14 mouse cellular contexts compared by ENCODE assay signal in genomic region chr16:96727836-96728774, GRCm38 (mm10).
A peak's percentile ranks its signal among the peaks of the same experiment; 100 is the strongest.
DNase-seq lines count a peak whose midpoint lies in the region; ATAC-seq and TF ChIP-seq lines count a peak whose summit lies in the region.
"Had no signal": no experiment of that assay in that cellular context is flagged by ENCODE, and none has a peak within 500 bp of the region (broad histone marks: within the 10 kb centered on the region; RNA-seq: fewer than 3 reads in every experiment).

No protein-coding gene starts in this region.

- no peaks in the 10 kb centered on the region for H3K9me3 ChIP-seq in midbrain, embryonic 13.5 days
- H3K9me3 ChIP-seq in lung, postnatal 0 days (ENCODE audit: low read length) = no peaks in the 10 kb centered on the region
- H3K9me3 ChIP-seq: embryonic facial prominence, embryonic 12.5 days; liver, embryonic 13.5 days; megakaryocyte, embryonic 14.5 days had no signal

- peak overlapping the region; percentile 45 for H3K27ac ChIP-seq in midbrain, embryonic 13.5 days
- H3K27ac ChIP-seq in lung, postnatal 0 days (ENCODE audit: low read length) = no peak overlapping the region
- H3K27ac ChIP-seq: embryonic facial prominence, embryonic 12.5 days; liver, embryonic 13.5 days had no signal

- H3K4me3 ChIP-seq in midbrain, embryonic 13.5 days (replicated peaks) = no peak overlapping the region
- H3K4me3 ChIP-seq in lung, postnatal 0 days (ENCODE audit: low read depth, low read length) = no peak overlapping the region
- H3K4me3 ChIP-seq: embryonic facial prominence, embryonic 12.5 days; liver, embryonic 13.5 days; megakaryocyte, embryonic 14.5 days had no signal

- no peak for ATAC-seq in midbrain, embryonic 13.5 days
- no peak for ATAC-seq in lung, postnatal 0 days

- H3K9ac ChIP-seq in midbrain, embryonic 13.5 days (replicated peaks) = no peak overlapping the region; the same call in 1 of the 2 replicates
- H3K9ac ChIP-seq in lung, postnatal 0 days (replicated peaks; ENCODE audit: low read depth) = no peak overlapping the region
- H3K9ac ChIP-seq: embryonic facial prominence, embryonic 12.5 days; liver, embryonic 13.5 days had no signal

- H3K27me3 ChIP-seq in midbrain, embryonic 13.5 days = no peaks in the 10 kb centered on the region
- no peaks in the 10 kb centered on the region for H3K27me3 ChIP-seq in lung, postnatal 0 days (replicated peaks; ENCODE audit: insufficient read depth, low read length)
- H3K27me3 ChIP-seq: embryonic facial prominence, embryonic 12.5 days; liver, embryonic 13.5 days; megakaryocyte, embryonic 14.5 days had no signal

- no peak overlapping the region for H3K4me2 ChIP-seq in midbrain, embryonic 13.5 days (replicated peaks)
- no peak overlapping the region for H3K4me2 ChIP-seq in lung, postnatal 0 days (replicated peaks; ENCODE audit: low read depth, low read length)
- H3K4me2 ChIP-seq: embryonic facial prominence, embryonic 12.5 days; heart, embryonic 11.5 days; liver, embryonic 13.5 days had no signal

- TF ChIP-seq POLR2A in brain, embryonic 14.5 days (IDR thresholded peaks at IDR 0.05; ENCODE audit: borderline replicate concordance, extremely low read depth, insufficient read depth, insufficient read length, poor library complexity, severe bottlenecking) = no peak

- no peaks in the 10 kb centered on the region for H3K36me3 ChIP-seq in midbrain, embryonic 13.5 days
- no peaks in the 10 kb centered on the region for H3K36me3 ChIP-seq in lung, postnatal 0 days (ENCODE audit: insufficient read depth, low read length)
- H3K36me3 ChIP-seq: embryonic facial prominence, embryonic 12.5 days; liver, embryonic 13.5 days had no signal

- TF ChIP-seq CTCF in brain, embryonic 14.5 days (IDR thresholded peaks at IDR 0.05; ENCODE audit: borderline replicate concordance, extremely low read depth, insufficient read depth, insufficient read length) = no peak
- TF ChIP-seq CTCF in lung, postnatal 0 days (IDR thresholded peaks at IDR 0.05) = no peak

- 56% methylated on average over 13 of the region's 13 CpGs for WGBS in midbrain, embryonic 13.5 days
- WGBS in lung, postnatal 0 days = 33% methylated on average over 13 of the region's 13 CpGs

- H3K4me1 ChIP-seq in midbrain, embryonic 13.5 days (replicated peaks) = peaks cover 49% of the 10 kb centered on the region
- H3K4me1 ChIP-seq in lung, postnatal 0 days (ENCODE audit: insufficient read depth, low read depth, low read length) = no peaks in the 10 kb centered on the region
- H3K4me1 ChIP-seq: embryonic facial prominence, embryonic 12.5 days; liver, embryonic 13.5 days; megakaryocyte, embryonic 14.5 days had no signal

- peak; percentile 11 for DNase-seq in kidney, postnatal 10 days
- DNase-seq in kidney, postnatal 36 days = no peak
- peak; percentile 33 for DNase-seq in MN1 (ENCODE audit: low spot score)
- DNase-seq in brain, embryonic 14.5 days (ENCODE audit: low read depth) = peak; percentile 56
- DNase-seq in lung, postnatal 0 days (ENCODE audit: low spot score) = no peak
- DNase-seq in c-Kit-positive CD71-positive TER-119-positive erythroid progenitor cells, embryonic 14.5 days (ENCODE audit: low spot score) = no peak
- DNase-seq: adrenal gland, postnatal 36 days; cerebellum, adult 8-10 months; liver, embryonic 13.5 days; thymus, postnatal 4 days had no signal

- TF ChIP-seq EP300 in lung, postnatal 0 days (IDR thresholded peaks at IDR 0.05) = no peak

Comparison
In these comparisons a context has a peak if more than half of its experiments do, and no peak if none do; other contexts are left out.
1. DNase-seq: peak in kidney, postnatal 10 days (single experiment), MN1 (single experiment) and brain, embryonic 14.5 days (single experiment); none in kidney, postnatal 36 days (0 of 2), lung, postnatal 0 days (single experiment) and c-Kit-positive CD71-positive TER-119-positive erythroid progenitor cells, embryonic 14.5 days (single experiment).